Mouse (Mus musculus) heart, embryonic 11.5 days (tissue): ENCODE measurements at regions not wholly inside any gene's neighbourhood (a gene's known extent, or its start where the extent isn't known, plus 50 kb on each side); places are given as distances from the start of the nearest gene placed in this dataset.

Experiments
- ATAC-seq: fragments of 200-750 bp; cut with Nextera tagmentation; replicated peaks from 2 replicates; pipeline ENCODE4 v1.8.0; 2017; ENCODE audit warnings: moderate library complexity; ENCODE audit not compliant: insufficient number of reproducible peaks, low FRiP score, low TSS enrichment
- H3K27ac ChIP-seq: fragments of 300-500 bp; sonication (generic); 2 replicates; pipeline ENCODE4 v1.5.1; 2014; ENCODE audit warnings: mild to moderate bottlenecking, low read depth, low read length
- H3K27me3 ChIP-seq: fragments of 300-500 bp; sonication (generic); 2 replicates; pipeline ENCODE4 v1.6.1; 2014; ENCODE audit warnings: mild to moderate bottlenecking, low read length, mixed read lengths; ENCODE audit not compliant: control insufficient read depth, insufficient read depth
- H3K36me3 ChIP-seq: fragments of 300-500 bp; sonication (generic); 2 replicates; pipeline ENCODE4 v1.6.1; 2014; ENCODE audit warnings: mild to moderate bottlenecking, low read length, moderate library complexity, mixed read lengths; ENCODE audit not compliant: control insufficient read depth, insufficient read depth
- H3K4me1 ChIP-seq: fragments of 300-500 bp; sonication (generic); 2 replicates; pipeline ENCODE4 v1.6.1; 2014; ENCODE audit warnings: low read length; ENCODE audit not compliant: control insufficient read depth, insufficient read depth
- H3K4me2 ChIP-seq: fragments of 300-500 bp; sonication (generic); 2 replicates; pipeline ENCODE4 v1.6.1; 2014; ENCODE audit warnings: mild to moderate bottlenecking, moderate library complexity
- H3K4me3 ChIP-seq: fragments of 300-500 bp; sonication (generic); 2 replicates; pipeline ENCODE4 v1.5.1; 2014; ENCODE audit warnings: low read depth, low read length
- H3K9ac ChIP-seq: fragments of 300-500 bp; sonication (generic); 2 replicates; pipeline ENCODE4 v1.6.1; 2014; ENCODE audit warnings: mild to moderate bottlenecking, low read depth, low read length, moderate library complexity
- H3K9me3 ChIP-seq: fragments of 300-500 bp; sonication (generic); replicated peaks from 2 replicates; pipeline ENCODE4 v1.6.1; 2016; ENCODE audit warnings: low read length; ENCODE audit not compliant: control insufficient read depth
- WGBS: fragments of 180-500 bp; shearing (Covaris S2); extraction: QIAGEN DNeasy Blood & Tissue Kit; methylation state at CpG from one replicate; pipeline ENCODE4 v1.1.7; 2014; ENCODE audit not compliant: insufficient replicate concordance; 5-methylcytosine and 5-hydroxymethylcytosine counted together

- Histone ChIP-seq H3K36me3 (no peaks in the 10 kb centered on the region), H3K4me1 (no peaks in the 10 kb centered on the region), H3K9me3 (no peaks in the 10 kb centered on the region), H3K27me3 (no peaks in the 10 kb centered on the region), H3K4me2 (no peak overlapping the region), H3K27ac (no peak overlapping the region), H3K4me3 (no peak overlapping the region), H3K9ac (no peak overlapping the region)
- WGBS = 46% methylated on average over 5 of the region's 5 CpGs
- ATAC-seq = no peak
Measured at GRCm38 (mm10) chr12:68794396-68794795, 364.6 kb downstream of the Rps29 start.

- no peak for ATAC-seq
- H3K27me3 ChIP-seq = no peaks in the 10 kb centered on the region
- no peak overlapping the region for H3K27ac ChIP-seq
- H3K4me3 ChIP-seq = no peak overlapping the region
- H3K36me3 ChIP-seq = no peaks in the 10 kb centered on the region
- no peak overlapping the region for H3K4me2 ChIP-seq
- H3K9me3 ChIP-seq = no peaks in the 10 kb centered on the region
- no peak overlapping the region for H3K9ac ChIP-seq
- WGBS = 89% methylated on average over 4 of the region's 4 CpGs
- no peaks in the 10 kb centered on the region for H3K4me1 ChIP-seq
Measured at GRCm38 (mm10) chr12:68783636-68784035, 375.4 kb downstream of the Rps29 start.

- ATAC-seq = no peak
- no peaks in the 10 kb centered on the region for H3K36me3 ChIP-seq
- H3K27me3 ChIP-seq = no peaks in the 10 kb centered on the region
- H3K9ac ChIP-seq = no peak overlapping the region
- H3K4me1 ChIP-seq = no peaks in the 10 kb centered on the region
- WGBS = 72% methylated on average over 2 of the region's 2 CpGs
- no peak overlapping the region for H3K27ac ChIP-seq
- H3K4me2 ChIP-seq = no peak overlapping the region
- H3K4me3 ChIP-seq = no peak overlapping the region
- H3K9me3 ChIP-seq = no peaks in the 10 kb centered on the region
Measured at GRCm38 (mm10) chr12:68775503-68775902, 383.5 kb downstream of the Rps29 start.

GRCm38 (mm10) chr12:68774800-68775199, 384.2 kb downstream of the Rps29 start:
- Histone ChIP-seq H3K4me2 (no peak overlapping the region), H3K4me3 (no peak overlapping the region), H3K36me3 (no peaks in the 10 kb centered on the region), H3K9me3 (no peaks in the 10 kb centered on the region), H3K4me1 (no peaks in the 10 kb centered on the region), H3K27me3 (no peaks in the 10 kb centered on the region), H3K27ac (no peak overlapping the region), H3K9ac (no peak overlapping the region)
- WGBS = 85% methylated on average over 8 of the region's 8 CpGs
- ATAC-seq = no peak

- Histone ChIP-seq H3K27ac (no peak overlapping the region), H3K36me3 (no peaks in the 10 kb centered on the region), H3K4me1 (no peaks in the 10 kb centered on the region), H3K4me3 (no peak overlapping the region), H3K4me2 (no peak overlapping the region), H3K9ac (no peak overlapping the region), H3K27me3 (no peaks in the 10 kb centered on the region), H3K9me3 (no peaks in the 10 kb centered on the region)
- ATAC-seq = no peak
- 76% methylated on average over 7 of the region's 7 CpGs for whole genome bisulfite sequencing
Measured at GRCm38 (mm10) chr12:68758263-68759020, 400.5 kb downstream of the Rps29 start.

- Histone ChIP-seq H3K27ac (no peak overlapping the region), H3K9me3 (no peaks in the 10 kb centered on the region), H3K36me3 (no peaks in the 10 kb centered on the region), H3K4me3 (no peak overlapping the region), H3K27me3 (no peaks in the 10 kb centered on the region), H3K4me2 (no peak overlapping the region), H3K4me1 (no peaks in the 10 kb centered on the region), H3K9ac (no peak overlapping the region)
- WGBS = 64% methylated on average over 2 of the region's 2 CpGs
- ATAC-seq = no peak
Measured at GRCm38 (mm10) chr12:68728882-68729281, 430.1 kb downstream of the Rps29 start.

- Histone ChIP-seq H3K4me2 (no peak overlapping the region), H3K4me1 (no peaks in the 10 kb centered on the region), H3K4me3 (no peak overlapping the region), H3K27ac (no peak overlapping the region), H3K27me3 (no peaks in the 10 kb centered on the region), H3K9me3 (no peaks in the 10 kb centered on the region), H3K9ac (no peak overlapping the region), H3K36me3 (no peaks in the 10 kb centered on the region)
- ATAC-seq = no peak
Measured at GRCm38 (mm10) chr12:68718946-68719345, 440.0 kb downstream of the Rps29 start.

GRCm38 (mm10) chr12:68694275-68695267, 464.4 kb downstream of the Rps29 start:
- no peak overlapping the region for H3K4me2 ChIP-seq
- H3K9ac ChIP-seq = no peak overlapping the region
- no peak overlapping the region for H3K27ac ChIP-seq
- no peaks in the 10 kb centered on the region for H3K27me3 ChIP-seq
- no peaks in the 10 kb centered on the region for H3K9me3 ChIP-seq
- H3K36me3 ChIP-seq = no peaks in the 10 kb centered on the region
- WGBS = 80% methylated on average over 11 of the region's 11 CpGs
- no peaks in the 10 kb centered on the region for H3K4me1 ChIP-seq
- H3K4me3 ChIP-seq = no peak overlapping the region
- no peak for ATAC-seq
